Mouse (Mus musculus) A20 (cell line): ENCODE results near the gene Aasdhppt.
A peak's percentile ranks its signal among the peaks of the same experiment; 100 is the strongest.

Experiments
- DNase-seq: peaks from one replicate; pipeline ENCODE4 v3.0.0-alpha.2; 2011; ENCODE audit warnings: low read depth, low spot score

The Aasdhppt gene

DNA sequence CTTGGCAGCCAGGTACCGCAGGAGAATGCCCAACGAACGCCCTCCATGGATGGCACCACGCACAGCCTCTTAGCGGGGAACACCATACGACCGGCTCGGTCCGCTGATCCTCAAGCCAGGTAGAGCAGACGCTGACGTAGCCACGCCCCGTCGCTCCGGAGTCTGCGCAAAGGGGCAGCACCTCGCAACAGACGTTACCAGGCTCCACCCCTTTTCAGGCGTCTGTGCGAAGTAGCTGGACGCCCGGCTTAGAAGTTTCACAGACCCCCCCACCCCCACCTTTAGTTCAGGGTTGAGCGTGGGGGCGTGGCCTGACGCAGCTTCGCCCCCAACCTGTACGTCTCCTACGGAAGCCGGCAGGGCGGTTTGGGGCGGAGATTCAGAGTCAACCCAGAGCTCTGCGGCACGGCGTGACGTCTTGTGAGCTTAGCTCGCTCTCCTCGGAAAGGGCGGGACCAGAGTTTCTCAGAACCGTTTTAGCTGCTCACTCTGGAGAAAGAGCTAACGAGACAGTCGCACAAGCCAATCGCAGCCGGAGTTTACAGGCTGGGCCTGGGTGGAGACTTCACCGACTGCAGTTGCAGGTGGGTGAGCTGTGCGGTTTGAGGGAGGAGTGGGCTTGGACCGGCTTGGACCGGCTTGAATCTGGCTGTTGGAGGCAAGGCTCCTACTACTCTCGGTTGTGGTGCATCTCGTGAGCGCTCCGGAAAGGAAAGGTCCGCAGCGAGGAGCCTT lies at the start of gene Aasdhppt, which contains the start of gene Kbtbd3:
Gene Aasdhppt (minus strand): TSS at position 121 of the 735 bp plus-strand sequence.
Gene Kbtbd3 (plus strand): TSS at position 483 of the 735 bp plus-strand sequence.
- DNase-seq: peak; percentile 100

GRCm38 (mm10) chr9:4353163-4353562 lies 43.9 kb upstream of the Aasdhppt start:
- DNase-seq: no peak

DNA sequence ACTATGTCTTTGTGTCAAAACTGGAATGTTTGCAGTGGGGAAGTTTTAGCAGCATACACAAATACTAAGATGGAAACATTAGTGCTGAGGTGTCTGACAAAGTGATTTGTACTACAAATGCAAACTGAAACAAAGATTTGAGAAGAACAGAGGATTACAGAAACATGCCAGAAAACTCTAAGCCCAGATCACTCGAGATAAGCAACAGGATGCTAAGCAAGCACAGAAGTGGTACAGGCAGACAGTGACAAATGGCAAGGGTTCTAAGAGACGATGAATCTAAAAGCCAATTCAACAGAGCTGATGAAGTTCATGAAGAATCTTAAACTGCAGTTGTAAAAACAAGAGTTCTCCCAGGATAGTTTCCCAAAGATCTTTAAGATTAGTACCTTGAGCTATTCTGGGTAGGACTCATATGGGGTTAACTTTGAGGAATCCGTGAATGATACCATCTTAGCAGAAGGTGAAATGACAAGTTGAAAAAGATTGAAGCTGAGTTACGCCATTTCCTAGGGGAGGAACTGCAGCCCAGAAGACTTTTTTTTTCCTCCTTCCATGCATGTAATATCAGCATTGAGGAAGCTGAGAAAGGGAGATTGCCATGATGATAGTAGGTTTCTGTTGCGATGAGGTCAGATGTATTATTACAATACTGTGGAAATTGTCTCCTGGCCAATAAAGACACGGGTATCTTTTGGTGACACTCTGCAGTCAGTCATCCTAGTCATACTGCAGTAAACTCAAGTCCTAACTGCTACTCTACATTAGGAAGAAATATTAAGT lies 9.9 kb upstream of the Aasdhppt start:
- DNase-seq: no peak

DNA sequence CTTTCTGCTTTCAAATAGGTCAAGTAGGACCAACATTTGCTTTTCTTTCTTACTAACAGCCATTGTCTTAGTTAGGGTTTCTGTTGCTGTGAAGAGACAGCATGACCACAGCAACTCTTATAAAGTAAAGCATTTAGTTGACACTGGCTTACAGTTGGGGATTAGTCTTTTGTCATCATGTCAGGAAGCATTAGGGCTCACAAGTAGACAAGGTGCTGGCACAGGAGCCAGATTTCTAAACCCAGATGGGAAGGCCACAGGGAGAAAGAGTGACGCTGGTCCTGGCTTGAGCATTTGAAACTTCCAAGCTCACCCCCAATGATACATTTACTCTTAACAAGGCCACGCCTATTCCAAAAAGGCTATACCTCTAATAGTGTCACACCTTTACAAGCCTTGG lies 6.5 kb upstream of the Aasdhppt start:
- DNase-seq: no peak

DNA sequence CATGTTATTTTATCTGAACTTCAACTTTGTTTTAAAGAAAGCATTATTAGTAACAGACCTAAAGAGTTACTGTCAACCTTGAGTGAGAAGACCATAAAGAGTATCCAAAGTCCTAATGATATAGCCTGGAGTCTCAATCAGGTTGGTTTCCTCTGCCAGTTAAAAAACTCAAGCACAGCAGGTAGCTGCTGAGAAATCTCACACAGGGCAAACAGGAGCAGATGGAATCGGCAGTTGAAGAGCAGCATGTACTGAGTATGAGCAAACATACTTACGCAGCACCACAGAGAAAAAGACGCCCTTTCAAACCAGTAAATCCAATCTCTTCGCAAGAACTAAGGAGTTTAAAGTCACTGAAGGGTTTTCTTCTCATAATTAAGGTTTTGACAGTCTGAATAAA lies 4.7 kb upstream of the Aasdhppt start:
- DNase-seq: no peak

DNA sequence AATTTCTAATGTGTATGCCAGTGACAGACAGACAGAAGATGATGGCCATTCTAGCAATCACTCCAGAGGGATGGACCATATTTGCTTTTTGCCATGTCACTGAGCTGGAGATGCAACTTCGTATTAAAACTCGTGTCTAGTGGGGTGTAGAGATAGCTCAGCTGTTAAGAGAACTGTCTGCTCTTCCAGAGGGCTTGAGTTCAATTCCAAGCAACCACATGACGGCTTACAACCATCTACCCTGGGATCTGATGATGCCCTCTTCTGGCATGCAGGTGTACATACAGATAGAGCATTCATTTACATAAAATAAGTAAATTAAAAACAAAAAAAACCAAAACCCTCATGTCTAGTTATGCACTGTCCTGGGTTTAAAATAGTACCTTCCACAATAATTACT lies 1.9 kb upstream of the Aasdhppt start:
- DNase-seq: no peak

DNA sequence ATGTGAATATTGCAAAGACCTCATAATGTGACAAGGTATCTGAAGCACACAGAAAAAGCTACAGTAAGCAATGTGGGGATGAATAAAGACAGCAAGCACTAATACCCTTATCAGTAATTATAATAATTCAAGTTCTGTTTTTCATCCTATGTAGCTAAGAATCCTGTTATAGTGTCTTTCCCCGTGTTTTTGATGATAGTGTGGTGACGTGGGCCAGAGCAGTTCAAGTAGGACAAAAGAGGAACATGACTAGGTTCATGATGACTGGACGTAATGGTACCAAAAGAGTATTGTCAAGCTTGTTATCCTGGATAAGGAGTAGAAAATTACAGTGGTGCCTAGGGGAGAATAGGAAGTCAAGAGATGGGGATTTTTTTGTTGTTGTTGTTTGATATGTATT lies 1.4 kb upstream of the Aasdhppt start:
- peak; percentile 79 for DNase-seq

DNA sequence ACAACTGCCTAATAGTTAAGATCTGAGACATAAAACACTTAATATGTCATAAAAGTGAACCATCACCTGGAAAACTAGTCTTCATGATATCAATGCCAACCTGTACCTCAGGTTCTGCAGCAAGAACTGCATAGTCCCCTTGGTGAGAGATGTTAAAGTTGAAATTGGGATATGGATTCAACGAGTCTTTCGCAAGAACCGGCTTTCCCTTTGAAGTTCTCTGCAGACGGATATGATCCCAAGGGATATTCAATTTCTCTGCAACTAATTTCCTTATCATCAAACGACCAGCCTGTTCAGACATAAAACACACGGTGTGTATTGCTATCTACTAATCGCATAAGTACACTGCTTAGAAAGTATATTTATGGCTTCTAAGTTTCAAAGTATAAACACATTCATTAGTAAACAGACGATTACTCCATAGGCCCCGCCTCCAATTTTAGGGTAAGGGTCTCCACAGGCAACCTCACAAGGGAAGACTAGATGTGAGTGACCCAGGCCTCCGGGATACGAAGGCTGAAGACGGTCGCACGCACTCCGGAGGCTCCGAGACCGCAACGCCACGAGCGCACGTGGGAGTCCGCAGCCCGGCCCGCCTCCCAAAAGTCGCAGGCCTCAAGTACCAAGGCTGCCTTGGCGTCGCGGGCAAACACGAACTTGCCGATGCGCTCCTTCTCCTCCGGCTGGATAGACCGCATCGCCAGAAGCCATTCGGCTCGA lies 482 bp downstream of the Aasdhppt start:
- DNase-seq: no peak

GRCm38 (mm10) chr9:4304867-4305266 lies 4.4 kb downstream of the Aasdhppt start:
- DNase-seq: no peak

GRCm38 (mm10) chr9:4300466-4300865 lies 8.8 kb downstream of the Aasdhppt start:
- DNase-seq: no peak

DNA sequence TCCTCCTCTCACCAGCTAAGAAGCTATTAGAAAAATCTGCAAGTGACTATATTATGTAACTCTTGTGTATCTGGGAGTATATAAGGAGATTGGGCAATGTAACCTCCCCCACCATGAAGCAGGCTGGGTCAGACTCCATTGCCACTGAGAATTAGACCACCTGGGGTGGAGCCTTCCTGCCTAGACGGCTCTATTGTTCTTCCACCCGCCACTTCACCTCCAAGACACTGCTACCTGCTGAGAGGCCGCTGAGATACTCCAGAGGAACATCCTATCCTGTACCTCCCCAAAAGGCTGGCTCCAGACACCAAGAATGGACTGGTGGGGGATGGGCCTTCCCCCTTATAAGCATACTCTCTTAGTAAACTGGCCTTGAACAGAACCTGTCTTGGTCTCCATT lies 25.4 kb downstream of the Aasdhppt start:
- no peak for DNase-seq

GRCm38 (mm10) chr9:4266881-4267280 lies 42.4 kb downstream of the Aasdhppt start:
- no peak for DNase-seq

DNA sequence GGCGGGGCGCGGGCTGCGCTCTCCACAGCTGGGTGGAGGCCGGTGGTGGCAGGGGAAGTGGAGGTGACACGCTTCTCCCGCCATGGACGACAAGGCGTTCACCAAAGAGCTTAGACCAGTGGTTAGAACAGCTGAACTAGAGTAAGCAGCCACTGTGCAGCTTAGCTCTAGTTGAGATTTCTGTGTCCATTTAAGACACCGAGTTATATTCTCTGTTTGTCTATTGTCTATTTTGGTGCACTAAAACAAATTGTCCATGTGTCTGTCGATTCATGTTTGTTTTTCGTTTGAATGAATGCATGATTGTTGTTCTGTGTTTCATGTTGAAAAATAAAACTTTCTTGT lies 48.6 kb downstream of the Aasdhppt start:
- DNase-seq: no peak

GRCm38 (mm10) chr9:4259841-4260745 lies 49.2 kb downstream of the Aasdhppt start:
- DNase-seq: peak; percentile 27

- no peak for DNase-seq
Observed at GRCm38 (mm10) chr9:4259074-4259473, 50.2 kb downstream of the Aasdhppt start.
